Mouse (Mus musculus) kidney, adult 2 months (tissue): ENCODE data around the gene Cadm2. TPM values are rescaled to one million over a fixed set of nuclear protein-coding genes. Genes with fewer than 3 reads are reported as not detected.
A peak's percentile ranks its signal among the peaks of the same experiment; 100 is the strongest.

Source experiments
- DNase-seq: peaks from one replicate; pipeline ENCODE4 v3.0.0; 2021
- H3K27ac ChIP-seq: fragments of 200-500 bp; 2 replicates; pipeline ENCODE4 v1.5.1; 2012; ENCODE audit warnings: low read depth, low read length, control low read depth, inconsistent platforms; ENCODE audit not compliant: insufficient read depth
- H3K27me3 ChIP-seq: fragments of 200-500 bp; replicated peaks from 2 replicates; pipeline ENCODE4 v1.6.1; 2012; ENCODE audit warnings: mild to moderate bottlenecking, moderate library complexity, low read length, inconsistent platforms; ENCODE audit not compliant: control insufficient read depth, insufficient read depth
- H3K36me3 ChIP-seq: fragments of 200-500 bp; 2 replicates; pipeline ENCODE4 v1.6.1; 2012; ENCODE audit warnings: mild to moderate bottlenecking, moderate library complexity, low read length, inconsistent platforms; ENCODE audit not compliant: control insufficient read depth, insufficient read depth
- H3K4me1 ChIP-seq: fragments of 200-500 bp; 2 replicates; pipeline ENCODE4 v1.6.1; 2011; ENCODE audit warnings: low read length; ENCODE audit not compliant: control insufficient read depth, insufficient read depth
- H3K4me3 ChIP-seq: fragments of 200-500 bp; 2 replicates; pipeline ENCODE4 v1.5.1; 2011; ENCODE audit warnings: mild to moderate bottlenecking, low read depth, low read length, control low read depth; ENCODE audit not compliant: insufficient read depth
- CTCF ChIP-seq: fragments of 200-500 bp; conservative IDR thresholded peaks from 2 replicates; pipeline ENCODE4 v1.5.1; 2011; ENCODE audit warnings: low read depth, mild to moderate bottlenecking, control low read depth, low read length, moderate library complexity, mixed read lengths; ENCODE audit not compliant: insufficient read depth, insufficient read length
- POLR2A ChIP-seq: fragments of 200-500 bp; IDR thresholded peaks from one replicate; pipeline ENCODE4 v1.6.1; 2011; ENCODE audit warnings: low read depth, low read length, control low read depth
- WGBS: fragments of 180-500 bp; shearing (Covaris S2); methylation state at CpG from one replicate; pipeline ENCODE4 v1.1.7; 2018; 5-methylcytosine and 5-hydroxymethylcytosine counted together
- polyA plus RNA-seq: library from polyadenylated mRNA; depleted of rRNA; stranded (reverse); fragments of >200 nt; gene quantifications from 2 replicates; pipeline ENCODE4 v1.2.3, GENCODE M21; 2012; rRNA removed

Gene Cadm2
- 0.12 and 0.27 TPM in 2 replicates for polyA plus RNA-seq

DNA sequence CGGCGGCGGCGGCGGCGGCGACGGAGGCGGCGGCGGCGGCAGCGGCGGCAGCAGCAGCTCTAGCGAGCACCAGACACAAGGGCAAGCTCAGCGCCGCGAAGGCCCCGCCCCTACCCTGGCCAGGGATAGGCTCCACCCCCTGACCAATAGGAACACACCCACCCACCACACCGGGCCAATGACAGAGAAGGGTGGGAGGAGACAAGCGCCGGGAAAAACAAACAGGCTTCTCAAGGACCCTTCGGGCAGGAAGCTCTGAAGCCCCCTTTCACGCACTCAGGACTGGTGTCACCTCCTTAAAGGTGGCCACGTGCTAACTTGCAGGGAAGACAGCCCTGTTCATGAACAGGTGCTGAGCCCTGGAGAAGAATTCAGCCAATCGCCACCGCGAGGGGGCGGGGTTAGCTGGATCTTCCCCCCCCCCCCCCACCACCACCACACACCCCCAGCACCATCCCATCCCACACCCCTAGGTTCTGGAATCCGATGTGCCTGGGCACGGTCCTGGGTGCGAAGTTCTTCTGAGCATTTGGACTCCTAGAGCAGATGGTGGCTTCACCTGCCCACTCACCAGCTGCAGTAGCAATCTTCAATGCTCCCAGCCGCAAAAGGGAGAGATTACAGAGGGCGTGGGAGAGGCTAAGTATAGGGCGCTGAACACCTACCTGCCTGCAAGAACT lies at the start of gene Cadm2:
TSS of gene Cadm2 (minus strand) at position 83 of the 680 bp plus-strand sequence.
- peaks cover 2% of the 10 kb centered on the region; the same call in 1 of the 2 replicates for H3K27me3 ChIP-seq
- no peaks in the 10 kb centered on the region for H3K36me3 ChIP-seq
- H3K27ac ChIP-seq, result no peak within 1 kb of the TSS
- H3K4me1 ChIP-seq, result no peaks in the 10 kb centered on the region
- TF ChIP-seq CTCF (no peak), POLR2A (no peak)
- peak; percentile 94 for DNase-seq
- WGBS, result 2% methylated on average over 29 of the region's 35 CpGs
- H3K4me3 ChIP-seq, result peak within 1 kb of the TSS; percentile 61

DNA sequence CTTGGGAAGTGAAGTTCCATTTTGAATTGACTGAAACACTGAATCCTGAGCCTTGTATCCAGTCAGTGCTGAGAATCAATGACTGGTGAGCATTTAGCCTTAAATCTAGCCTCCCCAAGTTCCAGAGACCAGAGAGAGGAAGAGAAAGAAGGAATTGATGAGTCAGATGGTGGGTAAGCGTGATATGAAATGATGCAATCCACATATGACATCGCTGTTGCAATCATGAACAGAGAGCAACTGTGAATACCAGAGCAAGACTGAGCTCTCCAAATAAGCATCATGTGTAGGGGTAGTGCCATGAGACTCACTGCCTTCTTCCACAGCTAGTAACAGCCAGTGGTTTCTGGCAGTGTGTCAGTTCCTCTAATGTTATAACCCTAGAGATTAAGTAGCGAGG lies 26.2 kb upstream of the Cadm2 start:
- Histone ChIP-seq H3K27me3 (no peaks in the 10 kb centered on the region), H3K4me3 (no peak overlapping the region), H3K27ac (no peak overlapping the region), H3K4me1 (no peaks in the 10 kb centered on the region), H3K36me3 (no peaks in the 10 kb centered on the region)
- TF ChIP-seq POLR2A, result no peak
- TF ChIP-seq CTCF, result no peak
- no peak for DNase-seq
- WGBS, result 92% methylated on average over 3 of the region's 3 CpGs

DNA sequence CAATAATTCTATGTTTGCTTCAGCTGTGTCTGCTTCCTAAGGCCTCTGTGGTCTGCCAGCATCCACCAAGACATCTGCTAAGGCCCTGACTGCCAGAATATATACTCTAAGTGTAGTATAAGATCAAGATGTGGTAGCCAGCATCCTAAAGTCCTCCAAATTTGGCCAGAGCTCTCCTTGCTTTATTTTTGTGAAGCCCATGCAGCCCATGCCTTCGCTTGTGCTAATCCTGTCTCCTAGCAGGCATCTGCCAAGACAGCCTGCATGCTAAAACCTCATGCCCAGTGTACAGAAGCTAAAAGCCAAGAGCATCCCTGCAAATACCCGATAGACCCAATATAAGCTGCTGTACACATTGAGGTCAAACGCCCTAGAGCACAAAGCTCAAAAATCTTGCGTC lies 22.9 kb upstream of the Cadm2 start:
- Histone ChIP-seq H3K4me3 (no peak overlapping the region), H3K27ac (no peak overlapping the region), H3K27me3 (no peaks in the 10 kb centered on the region), H3K36me3 (no peaks in the 10 kb centered on the region), H3K4me1 (no peaks in the 10 kb centered on the region)
- WGBS, result 86% methylated on average over 4 of the region's 4 CpGs
- TF ChIP-seq CTCF (no peak), POLR2A (no peak)
- DNase-seq, result no peak

DNA sequence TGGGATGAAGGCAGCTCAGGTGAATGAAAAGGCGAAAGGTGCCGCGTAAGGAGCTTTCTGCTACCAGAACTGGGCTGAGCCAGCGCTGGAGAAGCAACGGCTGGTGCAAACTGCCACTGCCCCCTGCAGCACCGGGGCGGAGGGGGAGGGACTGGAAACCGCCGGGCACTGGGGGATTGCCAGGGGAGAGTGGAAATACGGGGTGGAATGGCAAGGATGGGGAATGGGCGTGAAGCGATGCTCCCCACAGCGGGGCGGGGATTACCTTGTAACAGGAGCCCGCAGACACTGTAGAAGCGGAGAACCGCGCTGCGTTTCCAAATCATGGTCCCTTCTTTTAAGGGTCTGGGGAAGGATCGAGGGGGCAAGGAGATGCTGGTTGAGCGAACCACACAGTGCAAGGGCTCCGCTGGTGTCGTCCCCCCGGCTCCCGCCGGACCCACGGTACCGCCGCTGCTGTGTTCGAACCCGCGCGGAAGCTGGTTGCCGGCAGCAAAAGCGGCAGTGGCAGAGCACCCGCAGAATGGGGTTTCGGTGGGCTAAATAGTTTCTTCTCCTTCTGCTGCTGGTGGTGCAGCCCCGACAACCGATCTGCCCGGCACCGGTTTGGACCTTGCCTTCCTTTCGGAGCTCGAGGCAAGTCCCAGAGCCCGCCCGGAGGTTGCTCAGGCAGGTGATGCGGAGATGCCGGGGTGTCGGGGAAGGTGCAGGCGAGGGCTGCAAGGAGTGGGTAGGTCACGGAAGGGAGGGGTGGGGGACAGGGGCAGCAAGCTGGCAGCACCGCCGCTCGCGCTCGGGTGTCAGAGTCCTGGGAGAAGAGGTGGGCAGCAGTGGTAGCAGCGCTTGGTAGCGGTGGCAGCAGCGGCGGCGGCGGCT lies 564 bp downstream of the Cadm2 start:
- WGBS, result under 1% methylated on average over 59 of the region's 61 CpGs
- TF ChIP-seq POLR2A (no peak), CTCF (no peak)
- Histone ChIP-seq H3K27me3 (peaks cover 2% of the 10 kb centered on the region; the same call in 1 of the 2 replicates), H3K36me3 (no peaks in the 10 kb centered on the region), H3K27ac (no peak overlapping the region), H3K4me3 (peak overlapping the region; percentile 61), H3K4me1 (no peaks in the 10 kb centered on the region)
- DNase-seq, result peak; percentile 17

DNA sequence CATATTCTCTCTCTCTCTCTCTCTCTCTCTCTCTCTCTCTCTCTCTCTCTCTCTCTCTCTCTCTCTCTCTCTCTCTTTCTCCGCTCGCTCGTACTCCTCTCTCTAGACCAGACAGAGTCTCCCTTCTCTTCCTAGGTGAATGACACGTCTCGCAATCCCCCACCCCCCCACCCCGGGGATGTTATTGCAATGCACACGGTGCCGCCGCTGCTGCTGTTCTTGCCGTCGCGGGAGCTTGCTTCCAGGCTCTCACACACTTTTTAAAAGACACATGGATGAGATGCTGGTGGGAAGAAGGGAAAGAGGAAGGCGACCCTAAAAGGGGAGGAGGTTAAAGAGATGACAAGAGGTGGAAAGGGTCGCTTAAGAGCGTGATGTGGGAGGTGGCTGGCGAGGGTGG lies 1.3 kb downstream of the Cadm2 start:
- WGBS, result 1% methylated on average over 16 of the region's 16 CpGs

DNA sequence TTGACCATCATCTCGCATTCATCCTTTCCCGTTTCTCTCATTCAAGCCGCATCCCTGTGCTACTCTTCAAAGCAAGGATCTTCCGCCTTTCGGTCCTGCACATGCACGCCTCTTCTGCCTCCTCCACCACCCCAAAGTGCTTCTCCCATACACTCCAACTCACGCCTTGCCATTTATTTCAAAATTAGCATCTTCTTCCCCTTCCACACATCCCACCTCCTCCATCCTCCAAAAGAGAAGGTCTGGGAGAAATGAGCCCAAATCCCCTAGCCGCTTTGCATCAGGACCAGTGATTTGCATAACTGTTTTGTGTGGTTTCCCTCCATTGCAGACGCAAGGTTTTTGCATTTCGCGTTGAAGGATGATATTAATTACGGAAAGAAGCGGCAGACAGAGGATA lies 1.9 kb downstream of the Cadm2 start:
- TF ChIP-seq POLR2A (no peak), CTCF (no peak)
- no peak overlapping the region for H3K27ac ChIP-seq
- peaks cover 2% of the 10 kb centered on the region; the same call in 1 of the 2 replicates for H3K27me3 ChIP-seq
- H3K4me3 ChIP-seq, result no peak overlapping the region
- DNase-seq, result no peak
- no peaks in the 10 kb centered on the region for H3K4me1 ChIP-seq
- WGBS, result 15% methylated on average over 13 of the region's 13 CpGs
- no peaks in the 10 kb centered on the region for H3K36me3 ChIP-seq

More for the DNA sequence above, 1.3 kb downstream of the Cadm2 start:
- DNase-seq, result no peak
- Histone ChIP-seq H3K36me3 (no peaks in the 10 kb centered on the region), H3K27me3 (peaks cover 2% of the 10 kb centered on the region; the same call in 1 of the 2 replicates), H3K4me1 (no peaks in the 10 kb centered on the region), H3K4me3 (peak overlapping the region; percentile 61; the same call in 1 of the 2 replicates), H3K27ac (no peak overlapping the region)
- TF ChIP-seq CTCF (no peak), POLR2A (no peak)

DNA sequence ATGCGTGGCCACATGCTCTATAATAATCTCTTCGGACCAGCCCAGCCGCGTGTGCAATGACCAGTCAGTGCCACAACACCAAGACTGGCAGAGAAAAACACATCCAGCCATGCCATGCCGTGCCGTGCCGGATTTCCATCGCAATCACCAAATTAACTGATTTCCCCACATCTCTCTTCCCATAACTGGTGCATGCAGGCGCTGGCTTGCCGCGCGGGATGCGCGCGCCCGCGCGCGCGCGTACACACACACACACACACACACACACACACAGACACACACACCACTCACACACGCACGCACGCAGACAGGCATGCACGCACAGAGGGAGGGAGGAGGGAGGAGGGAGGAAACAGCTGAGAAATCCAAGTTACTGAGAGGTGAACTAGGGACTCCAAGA lies 2.9 kb downstream of the Cadm2 start:
- no peak overlapping the region for H3K27ac ChIP-seq
- H3K27me3 ChIP-seq, result peaks cover 2% of the 10 kb centered on the region; the same call in 1 of the 2 replicates
- no peaks in the 10 kb centered on the region for H3K4me1 ChIP-seq
- no peak for DNase-seq
- 3% methylated on average over 25 of the region's 25 CpGs for WGBS
- peak overlapping the region; percentile 30; the same call in 1 of the 2 replicates for H3K4me3 ChIP-seq
- H3K36me3 ChIP-seq, result no peaks in the 10 kb centered on the region
- no peak for TF ChIP-seq CTCF
- no peak for TF ChIP-seq POLR2A
